ENCODE assay signal across 33 mouse cellular contexts in the genomic region with DNA sequence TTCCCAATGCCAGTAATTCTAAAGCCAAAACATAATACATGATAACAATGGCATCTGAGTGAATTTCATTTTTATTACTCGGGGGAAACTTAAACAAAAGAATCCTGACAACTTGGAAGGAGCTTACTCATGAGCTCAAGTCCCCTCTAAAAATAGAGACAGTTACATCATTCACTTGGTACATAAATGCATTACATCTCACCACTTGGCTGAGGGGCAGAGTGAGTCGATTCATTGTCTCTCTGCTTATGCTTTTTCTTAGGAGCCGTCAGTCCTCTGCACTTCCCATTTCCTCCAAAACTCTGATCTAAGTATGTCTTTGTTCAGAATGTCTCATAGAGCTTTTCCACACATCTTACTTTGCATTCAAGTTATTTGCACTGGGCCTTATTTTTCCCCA.
DNase-seq lines count a peak whose midpoint lies in the region; ATAC-seq and TF ChIP-seq lines count a peak whose summit lies in the region.
"Had no signal": no experiment of that assay in that cellular context is flagged by ENCODE, and none has a peak within 500 bp of the region (broad histone marks: within the 10 kb centered on the region; RNA-seq: fewer than 3 reads in every experiment).

No protein-coding gene starts in this region.

- TF ChIP-seq CTCF in lung, adult 2 months (IDR thresholded peaks at IDR 0.05; ENCODE audit: insufficient read depth, low read length), result no peak
- TF ChIP-seq CTCF in MEL (IDR thresholded peaks at IDR 0.05 in 2 of 3, conservative IDR thresholded peaks at IDR 0.05 in 1 of 3; ENCODE audit: control insufficient read depth in 1 of 3, insufficient read depth in 1 of 3, low read depth in 2 of 3, low read length in 3 of 3, poor library complexity in 1 of 3, severe bottlenecking in 1 of 3), result no peak
- TF ChIP-seq CTCF in embryonic fibroblast, embryonic 13.5 days (IDR thresholded peaks at IDR 0.05; ENCODE audit: borderline replicate concordance, insufficient read depth, low read length), result no peak

- H3K4me1 ChIP-seq in lung, embryonic 16.5 days (replicated peaks; ENCODE audit: control insufficient read depth, insufficient read depth, low read length), result 0 out of 2 replicates have a peak, but pooled peaks cover 9% of the 10 kb centered on the region
- no peaks in the 10 kb centered on the region for H3K4me1 ChIP-seq in lung, adult 2 months (ENCODE audit: control insufficient read depth, insufficient read depth, low read length)
- H3K4me1 ChIP-seq in MEL (ENCODE audit: control insufficient read depth in 1 of 2, insufficient read depth in 2 of 2, low read length in 2 of 2), result no peaks in the 10 kb centered on the region
- H3K4me1 ChIP-seq in embryonic fibroblast, embryonic 13.5 days (ENCODE audit: control insufficient read depth, insufficient read depth, low read length), result peaks cover 6% of the 10 kb centered on the region
- no peaks in the 10 kb centered on the region for H3K4me1 ChIP-seq in hindbrain, embryonic 14.5 days (replicated peaks; ENCODE audit: control insufficient read depth, insufficient read depth, low read length)
- H3K4me1 ChIP-seq: forebrain, embryonic 10.5 days; hindbrain, embryonic 12.5 days; neural tube, embryonic 12.5 days had no signal

- no peak overlapping the region for H3K4me3 ChIP-seq in lung, embryonic 16.5 days (ENCODE audit: low read length)
- no peak overlapping the region for H3K4me3 ChIP-seq in lung, adult 2 months (replicated peaks; ENCODE audit: extremely low read depth, low read depth, low read length)
- H3K4me3 ChIP-seq in MEL (ENCODE audit: control insufficient read depth in 1 of 2, insufficient read depth in 1 of 2, low read depth in 2 of 2, low read length in 2 of 2), result no peak overlapping the region
- no peak overlapping the region for H3K4me3 ChIP-seq in embryonic fibroblast, embryonic 13.5 days (ENCODE audit: insufficient read depth, low read length)
- H3K4me3 ChIP-seq in hindbrain, embryonic 14.5 days (replicated peaks; ENCODE audit: low read length), result no peak overlapping the region
- H3K4me3 ChIP-seq: forebrain, embryonic 10.5 days; heart, embryonic 15.5 days; hindbrain, embryonic 12.5 days; neural tube, embryonic 12.5 days had no signal

- H3K27me3 ChIP-seq in lung, embryonic 16.5 days (ENCODE audit: control insufficient read depth, insufficient read depth, low read depth, low read length), result no peaks in the 10 kb centered on the region
- H3K27me3 ChIP-seq in MEL (ENCODE audit: control insufficient read depth in 1 of 2, insufficient read depth in 2 of 2, low read length in 2 of 2), result no peaks in the 10 kb centered on the region
- H3K27me3 ChIP-seq in hindbrain, embryonic 14.5 days (ENCODE audit: control insufficient read depth, insufficient read depth, low read length), result no peaks in the 10 kb centered on the region
- H3K27me3 ChIP-seq: heart, embryonic 15.5 days; hindbrain, embryonic 12.5 days; neural tube, embryonic 12.5 days; Patski had no signal

- H3K79me2 ChIP-seq in MEL (ENCODE audit: control insufficient read depth, insufficient read depth, low read length, poor library complexity), result no peaks in the 10 kb centered on the region

- H3K9ac ChIP-seq in lung, embryonic 16.5 days (ENCODE audit: low read length), result no peak overlapping the region
- H3K9ac ChIP-seq in MEL (ENCODE audit: control insufficient read depth, low read depth, low read length, poor library complexity, severe bottlenecking), result no peak overlapping the region
- H3K9ac ChIP-seq in hindbrain, embryonic 14.5 days, result no peak overlapping the region
- H3K9ac ChIP-seq: heart, embryonic 15.5 days; hindbrain, embryonic 12.5 days; liver, embryonic 14.5 days; neural tube, embryonic 12.5 days had no signal

- no peaks in the 10 kb centered on the region for H3K9me3 ChIP-seq in lung, embryonic 16.5 days (ENCODE audit: control insufficient read depth, low read length)
- no peaks in the 10 kb centered on the region for H3K9me3 ChIP-seq in MEL (replicated peaks; ENCODE audit: insufficient read depth, low read length)
- no peaks in the 10 kb centered on the region for H3K9me3 ChIP-seq in hindbrain, embryonic 14.5 days (ENCODE audit: control insufficient read depth, low read length)
- H3K9me3 ChIP-seq: forebrain, embryonic 10.5 days; heart, embryonic 15.5 days; hindbrain, embryonic 12.5 days; neural tube, embryonic 12.5 days had no signal

- no peak for TF ChIP-seq POLR2A in lung, adult 2 months (IDR thresholded peaks at IDR 0.05; ENCODE audit: borderline replicate concordance, extremely low read depth, low read depth, low read length)
- no peak for TF ChIP-seq POLR2A in MEL (IDR thresholded peaks at IDR 0.05; ENCODE audit: control insufficient read depth in 1 of 2, insufficient read depth in 1 of 2, low read depth in 1 of 2, low read length in 2 of 2, poor library complexity in 1 of 2)
- no peak for TF ChIP-seq POLR2A in embryonic fibroblast, embryonic 13.5 days (IDR thresholded peaks at IDR 0.05; ENCODE audit: low read depth, low read length)

- no peak overlapping the region for H3K4me2 ChIP-seq in lung, embryonic 16.5 days (ENCODE audit: low read depth, low read length)
- H3K4me2 ChIP-seq in hindbrain, embryonic 14.5 days (replicated peaks), result no peak overlapping the region
- H3K4me2 ChIP-seq: heart, embryonic 15.5 days; hindbrain, embryonic 12.5 days; midbrain, embryonic 11.5 days; neural tube, embryonic 12.5 days had no signal

- H3K36me3 ChIP-seq in lung, embryonic 16.5 days (ENCODE audit: control insufficient read depth, insufficient read depth, low read length), result no peaks in the 10 kb centered on the region
- peaks cover 0 to 8% of the 10 kb centered on the region in 2 experiments; a peak in 2 of 4 replicates for H3K36me3 ChIP-seq in MEL (ENCODE audit: control insufficient read depth in 1 of 2, insufficient read depth in 2 of 2, low read length in 2 of 2)
- H3K36me3 ChIP-seq in hindbrain, embryonic 14.5 days (replicated peaks; ENCODE audit: control insufficient read depth, insufficient read depth), result no peaks in the 10 kb centered on the region
- H3K36me3 ChIP-seq: forebrain, embryonic 10.5 days; heart, embryonic 15.5 days; hindbrain, embryonic 12.5 days; neural tube, embryonic 12.5 days had no signal

- no peak for TF ChIP-seq EP300 in MEL (IDR thresholded peaks at IDR 0.05; ENCODE audit: low read depth in 1 of 2, low read length in 2 of 2)

- no peak for DNase-seq in frontal cortex, postnatal 36 days (ENCODE audit: low spot score in 2 of 2)
- no peak for DNase-seq in lung, adult 2 months
- peak; percentile 11 for DNase-seq in MEL (ENCODE audit: low read depth, low spot score)
- no peak for DNase-seq in cerebellum, postnatal 36 days
- DNase-seq in hindbrain, embryonic 14.5 days (ENCODE audit: low spot score), result no peak
- DNase-seq: adrenal gland, postnatal 14 days; B cell, adult 2 months; cerebellum, adult 18-20 months; cerebellum, postnatal 14 days; gastrocnemius, postnatal 14 days; heart, adult 11 months; heart, postnatal 36 days; kidney, postnatal 14 days; liver; lung, postnatal 14 days; right cerebral cortex, adult 18-20 months; right cerebral cortex, postnatal 4 days; thymus, adult 18-20 months; thymus, postnatal 25 days had no signal

- no peak for TF ChIP-seq RAD21 in MEL (IDR thresholded peaks at IDR 0.05; ENCODE audit: low read depth, low read length)

- H3K27ac ChIP-seq in lung, embryonic 16.5 days (ENCODE audit: low read length), result peak overlapping the region; percentile 30; the same call in 1 of the 2 replicates
- H3K27ac ChIP-seq in MEL (ENCODE audit: control insufficient read depth, low read depth, low read length), result no peak overlapping the region; the same call in 1 of the 2 replicates
- H3K27ac ChIP-seq in embryonic fibroblast, embryonic 13.5 days (ENCODE audit: insufficient read depth, low read length), result peak overlapping the region; percentile 40; the same call in 1 of the 2 replicates
- no peak overlapping the region for H3K27ac ChIP-seq in hindbrain, embryonic 14.5 days
- H3K27ac ChIP-seq: forebrain, embryonic 10.5 days; heart, embryonic 15.5 days; hindbrain, embryonic 12.5 days; liver, embryonic 14.5 days; neural tube, embryonic 12.5 days; stomach, postnatal 0 days had no signal

- peak; percentile 52 for ATAC-seq in frontal cortex, adult (ENCODE audit: low TSS enrichment)
- no peak for ATAC-seq in lung, embryonic 16.5 days (ENCODE audit: low read depth)
- no peak for ATAC-seq in hindbrain, embryonic 14.5 days (ENCODE audit: low FRiP score)
- ATAC-seq: forebrain, embryonic 16.5 days; intestine, postnatal 0 days; midbrain, embryonic 16.5 days; Patski had no signal

- WGBS in lung, embryonic 16.5 days, result 43% methylated on average over 3 of the region's 3 CpGs
- WGBS in lung, adult 2 months, result 46% methylated on average over 3 of the region's 3 CpGs
- 89% methylated on average over 3 of the region's 3 CpGs for WGBS in hindbrain, embryonic 14.5 days

TF ChIP-seq in MEL, 35 proteins besides CTCF, POLR2A, EP300 and RAD21:
- TF ChIP-seq POLR2AphosphoS5 (IDR thresholded peaks at IDR 0.05; ENCODE audit: borderline replicate concordance, low read depth, low read length) (no peak), SMC3 (IDR thresholded peaks at IDR 0.05; ENCODE audit: low read depth, low read length) (no peak), HCFC1 (IDR thresholded peaks at IDR 0.05; ENCODE audit: low read depth, low read length) (no peak), MAFK (IDR thresholded peaks at IDR 0.05; ENCODE audit: borderline replicate concordance, low read depth, low read length) (no peak), MYC (IDR thresholded peaks at IDR 0.05; ENCODE audit: low read depth, low read length) (no peak), POLR2AphosphoS2 (IDR thresholded peaks at IDR 0.05; ENCODE audit: low read length) (no peak), UBTF (IDR thresholded peaks at IDR 0.05; ENCODE audit: borderline replicate concordance, insufficient read depth, low read depth, low read length) (no peak), ETS1 (IDR thresholded peaks at IDR 0.05; ENCODE audit: low read depth, low read length) (no peak), BHLHE40 (IDR thresholded peaks at IDR 0.05; ENCODE audit: borderline replicate concordance, low read depth, low read length) (no peak), GABPA (IDR thresholded peaks at IDR 0.05; ENCODE audit: low read depth, low read length) (no peak), MAX (IDR thresholded peaks at IDR 0.05; ENCODE audit: low read length) (no peak), MAZ (IDR thresholded peaks at IDR 0.05; ENCODE audit: low read depth, low read length) (no peak), CHD2 (IDR thresholded peaks at IDR 0.05; ENCODE audit: low read length) (no peak)

Comparison
In these comparisons a context has a peak if more than half of its experiments do, and no peak if none do; other contexts are left out.
1. H3K27ac ChIP-seq: peak in lung, embryonic 16.5 days (single experiment) and embryonic fibroblast, embryonic 13.5 days (single experiment); none in MEL (single experiment) and hindbrain, embryonic 14.5 days (single experiment).